Mouse (Mus musculus) embryonic facial prominence, embryonic 15.5 days (tissue): ENCODE data around the gene Tapbp. TPM values are rescaled to one million over a fixed set of nuclear protein-coding genes. Genes with fewer than 3 reads are reported as not detected.

ENCODE experiments used
- ATAC-seq: fragments of 200-750 bp; cut with Nextera tagmentation; 2 replicates; pipeline ENCODE4 v1.8.0; 2017; ENCODE audit warnings: low read depth, moderate TSS enrichment; ENCODE audit not compliant: insufficient number of reproducible peaks, low FRiP score, low TSS enrichment
- H3K27ac ChIP-seq: fragments of 300-500 bp; sonication (generic); replicated peaks from 2 replicates; pipeline ENCODE4 v1.5.1; 2015; ENCODE audit warnings: mild to moderate bottlenecking, inconsistent platforms
- H3K27me3 ChIP-seq: fragments of 300-500 bp; sonication (generic); 2 replicates; pipeline ENCODE4 v1.6.1; 2015; ENCODE audit warnings: inconsistent platforms
- H3K36me3 ChIP-seq: fragments of 300-500 bp; sonication (generic); 2 replicates; pipeline ENCODE4 v1.6.1; 2015; ENCODE audit warnings: mild to moderate bottlenecking, inconsistent platforms
- H3K4me1 ChIP-seq: fragments of 300-500 bp; sonication (generic); 2 replicates; pipeline ENCODE4 v1.6.1; 2015; ENCODE audit warnings: inconsistent platforms
- H3K4me2 ChIP-seq: fragments of 300-500 bp; sonication (generic); replicated peaks from 2 replicates; pipeline ENCODE4 v1.6.1; 2015; ENCODE audit warnings: mild to moderate bottlenecking, inconsistent platforms
- H3K4me3 ChIP-seq: fragments of 300-500 bp; sonication (generic); replicated peaks from 2 replicates; pipeline ENCODE4 v1.5.1; 2015; ENCODE audit warnings: mild to moderate bottlenecking, inconsistent platforms
- H3K9ac ChIP-seq: fragments of 300-500 bp; sonication (generic); 2 replicates; pipeline ENCODE4 v1.6.1; 2015; ENCODE audit warnings: inconsistent platforms
- H3K9me3 ChIP-seq: fragments of 300-500 bp; sonication (generic); replicated peaks from 2 replicates; pipeline ENCODE4 v1.6.1; 2016; ENCODE audit warnings: inconsistent platforms
- WGBS: fragments of 180-500 bp; shearing (Covaris S2); methylation state at CpG from one replicate; pipeline ENCODE4 v1.1.7; 2015; 5-methylcytosine and 5-hydroxymethylcytosine counted together
- polyA plus RNA-seq: library from polyadenylated mRNA; unstranded; fragments of >200 nt; fragmentation: Nextera tagmentation; extraction: Ambion mirVana; gene quantifications from 2 replicates; pipeline ENCODE4 v1.2.1, GENCODE M21; 2015

Tapbp gene
- polyA plus RNA-seq, 1 experiment from 2014 or later, result 49.3 TPM

GRCm38 (mm10) chr17:33936993-33937392 is 21.3 kb downstream of the Tapbp start:
- Histone ChIP-seq H3K9ac (no peak overlapping the region), H3K4me2 (no peak overlapping the region), H3K9me3 (no peaks in the 10 kb centered on the region), H3K36me3 (peaks cover 58% of the 10 kb centered on the region), H3K27me3 (no peaks in the 10 kb centered on the region), H3K4me3 (no peak overlapping the region), H3K27ac (no peak overlapping the region), H3K4me1 (peaks cover 24% of the 10 kb centered on the region)
- 79% methylated on average over 15 of the region's 15 CpGs for whole genome bisulfite sequencing
- ATAC-seq, result no peak

- Histone ChIP-seq H3K4me3 (no peak overlapping the region), H3K4me1 (peaks cover 23% of the 10 kb centered on the region), H3K36me3 (peaks cover 51% of the 10 kb centered on the region), H3K9me3 (no peaks in the 10 kb centered on the region), H3K27me3 (no peaks in the 10 kb centered on the region), H3K9ac (no peak overlapping the region), H3K4me2 (no peak overlapping the region), H3K27ac (no peak overlapping the region)
- ATAC-seq, result no peak
- 82% methylated on average over 11 of the region's 11 CpGs for WGBS
These were observed 23.1 kb downstream of the Tapbp start for GRCm38 (mm10) chr17:33938783-33939182.

GRCm38 (mm10) chr17:33940206-33940805 is 24.6 kb downstream of the Tapbp start, which contains the start of the genes Pfdn6 and Wdr46:
Gene Pfdn6 (minus strand): TSS chr17:33940343.
Gene Wdr46 (plus strand): TSS chr17:33940660.
- H3K4me1 ChIP-seq, result peaks cover 23% of the 10 kb centered on the region
- peak within 1 kb of the TSS; percentile 87 for H3K9ac ChIP-seq
- peak within 1 kb of the TSS; percentile 94 for H3K4me2 ChIP-seq
- no peaks in the 10 kb centered on the region for H3K9me3 ChIP-seq
- WGBS, result under 1% methylated on average over 36 of the region's 36 CpGs
- H3K4me3 ChIP-seq, result peak within 1 kb of the TSS; percentile 89
- peak; percentile 86 for ATAC-seq
- H3K36me3 ChIP-seq, result peaks cover 52% of the 10 kb centered on the region
- peak within 1 kb of the TSS; percentile 49 for H3K27ac ChIP-seq
- H3K27me3 ChIP-seq, result no peaks in the 10 kb centered on the region

- Histone ChIP-seq H3K9me3 (no peaks in the 10 kb centered on the region), H3K4me1 (peaks cover 23% of the 10 kb centered on the region), H3K36me3 (peaks cover 51% of the 10 kb centered on the region), H3K27me3 (no peaks in the 10 kb centered on the region), H3K9ac (peak overlapping the region; percentile 87), H3K27ac (no peak overlapping the region), H3K4me2 (peak overlapping the region; percentile 94), H3K4me3 (peak overlapping the region; percentile 89)
- ATAC-seq, result no peak
- WGBS, result 1% methylated on average over 26 of the region's 26 CpGs
These were observed 25.3 kb downstream of the Tapbp start for GRCm38 (mm10) chr17:33940981-33941380.

- H3K27me3 ChIP-seq, result no peaks in the 10 kb centered on the region
- H3K4me3 ChIP-seq, result peak overlapping the region; percentile 89
- H3K4me2 ChIP-seq, result peak overlapping the region; percentile 94
- H3K9ac ChIP-seq, result peak overlapping the region; percentile 87
- no peak overlapping the region for H3K27ac ChIP-seq
- ATAC-seq, result no peak
- no peaks in the 10 kb centered on the region for H3K9me3 ChIP-seq
- 60% methylated on average over 19 of the region's 19 CpGs for WGBS
- peaks cover 23% of the 10 kb centered on the region for H3K4me1 ChIP-seq
- peaks cover 54% of the 10 kb centered on the region for H3K36me3 ChIP-seq
These were observed 25.7 kb downstream of the Tapbp start for GRCm38 (mm10) chr17:33941381-33941780.

- Histone ChIP-seq H3K4me2 (no peak overlapping the region), H3K9me3 (no peaks in the 10 kb centered on the region), H3K27me3 (no peaks in the 10 kb centered on the region), H3K4me1 (peaks cover 23% of the 10 kb centered on the region), H3K9ac (no peak overlapping the region), H3K4me3 (no peak overlapping the region), H3K27ac (no peak overlapping the region), H3K36me3 (peaks cover 55% of the 10 kb centered on the region)
- ATAC-seq, result no peak
- WGBS, result 93% methylated on average over 15 of the region's 15 CpGs
These were observed 27.8 kb downstream of the Tapbp start for GRCm38 (mm10) chr17:33943454-33943853.

- no peak for ATAC-seq
- H3K4me3 ChIP-seq, result no peak overlapping the region
- no peaks in the 10 kb centered on the region for H3K9me3 ChIP-seq
- H3K27me3 ChIP-seq, result no peaks in the 10 kb centered on the region
- no peak overlapping the region for H3K9ac ChIP-seq
- 88% methylated on average over 10 of the region's 10 CpGs for WGBS
- H3K4me2 ChIP-seq, result no peak overlapping the region
- no peak overlapping the region for H3K27ac ChIP-seq
- H3K4me1 ChIP-seq, result peaks cover 38% of the 10 kb centered on the region
- H3K36me3 ChIP-seq, result peaks cover 72% of the 10 kb centered on the region
These were observed 31.9 kb downstream of the Tapbp start for GRCm38 (mm10) chr17:33947430-33948089.

GRCm38 (mm10) chr17:33948090-33948904 is 32.6 kb downstream of the Tapbp start:
- Histone ChIP-seq H3K27me3 (no peaks in the 10 kb centered on the region), H3K9me3 (no peaks in the 10 kb centered on the region), H3K9ac (no peak overlapping the region), H3K27ac (no peak overlapping the region), H3K36me3 (peaks cover 75% of the 10 kb centered on the region), H3K4me1 (peaks cover 45% of the 10 kb centered on the region), H3K4me3 (no peak overlapping the region), H3K4me2 (no peak overlapping the region)
- no peak for ATAC-seq
- WGBS, result 84% methylated on average over 21 of the region's 22 CpGs

- Histone ChIP-seq H3K27me3 (no peaks in the 10 kb centered on the region), H3K4me2 (no peak overlapping the region), H3K9ac (no peak overlapping the region), H3K36me3 (peaks cover 74% of the 10 kb centered on the region), H3K9me3 (no peaks in the 10 kb centered on the region), H3K27ac (no peak overlapping the region), H3K4me3 (no peak overlapping the region), H3K4me1 (peaks cover 52% of the 10 kb centered on the region)
- WGBS, result 93% methylated on average over 19 of the region's 19 CpGs
- ATAC-seq, result no peak
These were observed 33.3 kb downstream of the Tapbp start for GRCm38 (mm10) chr17:33948905-33949537.

GRCm38 (mm10) chr17:33950131-33950625 is 34.5 kb downstream of the Tapbp start:
- H3K27me3 ChIP-seq, result no peaks in the 10 kb centered on the region
- WGBS, result 71% methylated on average over 10 of the region's 10 CpGs
- no peak for ATAC-seq
- H3K36me3 ChIP-seq, result peaks cover 65% of the 10 kb centered on the region
- peak overlapping the region; percentile 96 for H3K27ac ChIP-seq
- peak overlapping the region; percentile 53 for H3K4me3 ChIP-seq
- peak overlapping the region; percentile 94 for H3K4me2 ChIP-seq
- H3K9ac ChIP-seq, result peak overlapping the region; percentile 50
- H3K4me1 ChIP-seq, result peaks cover 59% of the 10 kb centered on the region
- no peaks in the 10 kb centered on the region for H3K9me3 ChIP-seq
